Mouse (Mus musculus) heart, embryonic 14.5 days (tissue): ENCODE measurements at regions not wholly inside any gene's neighbourhood (a gene's known extent, or its start where the extent isn't known, plus 50 kb on each side); places are given as distances from the start of the nearest gene placed in this dataset.

Source experiments
- ATAC-seq: fragments of 200-750 bp; cut with Nextera tagmentation; 2 replicates; pipeline ENCODE4 v1.8.0; 2017; ENCODE audit warnings: low read depth, moderate TSS enrichment; ENCODE audit not compliant: insufficient number of reproducible peaks, insufficient read depth, low FRiP score
- H3K27ac ChIP-seq, 2 experiments: fragments of 200-500 bp in 1 of 2; fragments of 300-500 bp in 1 of 2; sonication (generic) in 1 of 2; replicated peaks in 1 of 2; 2 replicates each; pipeline ENCODE4 v1.5.1; 2012 to 2014; ENCODE audit warnings: low read depth in 2 of 2, low read length in 2 of 2, control low read depth in 1 of 2, mild to moderate bottlenecking in 1 of 2, mixed read lengths in 1 of 2; ENCODE audit not compliant: control insufficient read depth in 1 of 2, insufficient read depth in 1 of 2
- H3K27me3 ChIP-seq: fragments of 300-500 bp; sonication (generic); 2 replicates; pipeline ENCODE4 v1.6.1; 2014; ENCODE audit warnings: mild to moderate bottlenecking, low read length, control low read depth; ENCODE audit not compliant: control insufficient read depth, insufficient read depth
- H3K36me3 ChIP-seq: fragments of 300-500 bp; sonication (generic); 2 replicates; pipeline ENCODE4 v1.6.1; 2014; ENCODE audit warnings: mild to moderate bottlenecking, control low read depth, low read length, mixed read lengths; ENCODE audit not compliant: control insufficient read depth, insufficient read depth
- H3K4me1 ChIP-seq, 2 experiments: fragments of 200-500 bp in 1 of 2; fragments of 300-500 bp in 1 of 2; sonication (generic) in 1 of 2; 2 replicates each; pipeline ENCODE4 v1.6.1; 2012 to 2014; ENCODE audit warnings: low read length in 2 of 2, control low read depth in 1 of 2, mixed read lengths in 1 of 2; ENCODE audit not compliant: control insufficient read depth in 2 of 2, insufficient read depth in 2 of 2
- H3K4me2 ChIP-seq: fragments of 300-500 bp; sonication (generic); 2 replicates; pipeline ENCODE4 v1.6.1; 2014; ENCODE audit warnings: mild to moderate bottlenecking, low read length
- H3K4me3 ChIP-seq, 2 experiments: fragments of 200-500 bp in 1 of 2; fragments of 300-500 bp in 1 of 2; sonication (generic) in 1 of 2; 2 replicates each; pipeline ENCODE4 v1.5.1; 2012 to 2014; ENCODE audit warnings: low read length in 2 of 2, mild to moderate bottlenecking in 2 of 2, control low read depth in 1 of 2, low read depth in 1 of 2, moderate library complexity in 1 of 2; ENCODE audit not compliant: control insufficient read depth in 1 of 2, insufficient read depth in 1 of 2
- H3K9ac ChIP-seq: fragments of 300-500 bp; sonication (generic); 2 replicates; pipeline ENCODE4 v1.6.1; 2014; ENCODE audit warnings: mild to moderate bottlenecking, low read length
- H3K9me3 ChIP-seq: fragments of 300-500 bp; sonication (generic); 2 replicates; pipeline ENCODE4 v1.6.1; 2016; ENCODE audit warnings: low read length, control low read depth; ENCODE audit not compliant: control insufficient read depth
- WGBS: fragments of 180-500 bp; shearing (Covaris S2); extraction: QIAGEN DNeasy Blood & Tissue Kit; methylation state at CpG from one replicate; pipeline ENCODE4 v1.1.7; 2014; 5-methylcytosine and 5-hydroxymethylcytosine counted together

GRCm38 (mm10) chr3:136421969-136422614, 96.2 kb upstream of the Bank1 start:
- Histone ChIP-seq H3K4me3 (no peak overlapping the region), H3K4me1 (no peaks in the 10 kb centered on the region; a peak in 1 of 4 replicates), H3K27me3 (no peaks in the 10 kb centered on the region), H3K36me3 (no peaks in the 10 kb centered on the region), H3K9me3 (no peaks in the 10 kb centered on the region), H3K27ac (no peak overlapping the region), H3K9ac (no peak overlapping the region), H3K4me2 (no peak overlapping the region)
- 64% methylated on average over 10 of the region's 10 CpGs for WGBS
- peak; percentile 26; the same call in 1 of the 2 replicates for ATAC-seq

GRCm38 (mm10) chr3:136405606-136406005, 79.7 kb upstream of the Bank1 start:
- ATAC-seq: no peak
- H3K9me3 ChIP-seq: no peaks in the 10 kb centered on the region
- H3K27ac ChIP-seq: no peak overlapping the region
- H3K4me2 ChIP-seq: no peak overlapping the region
- H3K36me3 ChIP-seq: no peaks in the 10 kb centered on the region
- no peaks in the 10 kb centered on the region for H3K4me1 ChIP-seq
- H3K9ac ChIP-seq: no peak overlapping the region
- H3K4me3 ChIP-seq: no peak overlapping the region
- 60% methylated on average over 8 of the region's 8 CpGs for WGBS
- no peaks in the 10 kb centered on the region for H3K27me3 ChIP-seq

- Histone ChIP-seq H3K27me3 (no peaks in the 10 kb centered on the region), H3K27ac (no peak overlapping the region), H3K9me3 (no peaks in the 10 kb centered on the region), H3K4me1 (0 out of 4 replicates have a peak, but pooled peaks cover 0 to 4% of the 10 kb centered on the region in 2 experiments), H3K9ac (no peak overlapping the region), H3K36me3 (no peaks in the 10 kb centered on the region), H3K4me2 (no peak overlapping the region), H3K4me3 (no peak overlapping the region)
- no peak for ATAC-seq
- WGBS: 72% methylated on average over 4 of the region's 4 CpGs
These were observed 57.4 kb upstream of the Bank1 start for GRCm38 (mm10) chr3:136383282-136383681.

DNA sequence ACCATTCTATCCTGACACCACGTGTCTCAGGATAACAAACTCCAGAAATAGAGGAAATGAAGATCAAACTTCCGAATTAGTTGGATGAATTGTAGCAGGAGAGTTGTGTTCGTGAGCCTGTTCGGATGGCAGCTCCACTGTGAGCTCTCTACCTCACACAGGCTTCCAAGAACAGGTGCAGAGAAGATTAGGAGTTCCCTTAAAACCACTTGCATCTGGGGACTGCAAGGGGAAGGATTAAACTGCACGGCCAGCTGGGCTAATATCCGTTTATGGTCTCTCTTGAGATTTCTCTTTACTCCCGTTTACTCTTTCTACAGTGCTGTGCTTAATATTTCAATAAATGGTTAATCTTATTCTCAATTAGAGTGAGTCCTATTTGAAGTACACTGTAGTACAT, 54.8 kb upstream of the Bank1 start:
- 66% methylated on average over 7 of the region's 7 CpGs for WGBS
- no peaks in the 10 kb centered on the region for H3K9me3 ChIP-seq
- no peak overlapping the region for H3K4me3 ChIP-seq
- no peak for ATAC-seq
- no peak overlapping the region for H3K9ac ChIP-seq
- H3K4me2 ChIP-seq: no peak overlapping the region
- 0 out of 4 replicates have a peak, but pooled peaks cover 0 to 4% of the 10 kb centered on the region in 2 experiments for H3K4me1 ChIP-seq
- no peaks in the 10 kb centered on the region for H3K36me3 ChIP-seq
- H3K27ac ChIP-seq: no peak overlapping the region
- no peaks in the 10 kb centered on the region for H3K27me3 ChIP-seq

DNA sequence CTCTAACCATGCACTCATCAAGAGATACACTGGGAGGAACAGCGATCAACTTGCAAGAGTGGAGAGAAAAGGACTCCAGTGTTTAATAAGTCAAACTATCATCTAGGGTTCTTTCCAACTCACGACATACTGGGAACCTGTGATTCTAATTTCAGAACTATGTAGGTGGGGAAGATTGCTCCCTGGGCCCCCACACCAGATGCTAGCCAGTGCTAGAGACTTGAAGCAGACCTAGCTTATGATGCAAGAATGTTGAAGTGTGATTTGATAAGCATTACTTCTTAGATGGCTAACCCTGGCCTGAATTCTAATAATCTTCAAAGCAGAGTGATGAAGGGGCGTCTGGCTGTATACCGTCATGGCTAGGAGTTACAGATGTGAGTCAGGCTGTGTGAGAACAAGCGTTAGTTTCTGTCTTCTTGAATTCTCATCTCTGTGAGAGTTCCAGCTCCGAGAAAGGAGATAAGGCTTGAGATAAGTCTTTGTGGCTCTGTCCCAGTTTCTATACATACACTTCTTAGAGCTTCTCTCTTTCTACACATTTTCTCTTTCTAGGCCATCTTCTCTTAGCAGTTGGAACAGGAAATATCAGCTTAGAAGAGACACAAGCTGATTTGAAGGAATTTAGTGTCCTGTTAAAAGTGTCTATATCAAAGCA, 54.0 kb upstream of the Bank1 start:
- Histone ChIP-seq H3K9ac (no peak overlapping the region), H3K4me2 (no peak overlapping the region), H3K27me3 (no peaks in the 10 kb centered on the region), H3K9me3 (no peaks in the 10 kb centered on the region), H3K4me3 (no peak overlapping the region), H3K36me3 (no peaks in the 10 kb centered on the region), H3K27ac (no peak overlapping the region), H3K4me1 (0 out of 4 replicates have a peak, but pooled peaks cover 0 to 4% of the 10 kb centered on the region in 2 experiments)
- WGBS: 43% methylated on average over 6 of the region's 6 CpGs
- no peak for ATAC-seq

GRCm38 (mm10) chr3:136376893-136377292, 51.0 kb upstream of the Bank1 start:
- no peaks in the 10 kb centered on the region for H3K27me3 ChIP-seq
- no peak overlapping the region for H3K9ac ChIP-seq
- H3K36me3 ChIP-seq: no peaks in the 10 kb centered on the region
- no peak overlapping the region for H3K4me2 ChIP-seq
- no peak overlapping the region for H3K4me3 ChIP-seq
- H3K27ac ChIP-seq: no peak overlapping the region
- H3K9me3 ChIP-seq: no peaks in the 10 kb centered on the region
- 85% methylated on average over 4 of the region's 4 CpGs for WGBS
- ATAC-seq: no peak
- H3K4me1 ChIP-seq: 0 out of 4 replicates have a peak, but pooled peaks cover 0 to 4% of the 10 kb centered on the region in 2 experiments
